Mouse (Mus musculus): ENCODE measurements around the gene Lsamp.

GRCm38 (mm10) chr16:40948013-40948412, 963.9 kb downstream of the Lsamp start:
- TF ChIP-seq MYOG (IDR thresholded peaks at IDR 0.05; ENCODE audit: control insufficient read depth in 1 of 3, insufficient read depth in 1 of 3, insufficient read length in 2 of 3, low read depth in 2 of 3), result no peak
- TF ChIP-seq E2F4 (IDR thresholded peaks at IDR 0.05; ENCODE audit: insufficient read depth), result no peak
- no peak for TF ChIP-seq POLR2AphosphoS2 (IDR thresholded peaks at IDR 0.05; ENCODE audit: insufficient read length, low read depth)
